In the genomic region with DNA sequence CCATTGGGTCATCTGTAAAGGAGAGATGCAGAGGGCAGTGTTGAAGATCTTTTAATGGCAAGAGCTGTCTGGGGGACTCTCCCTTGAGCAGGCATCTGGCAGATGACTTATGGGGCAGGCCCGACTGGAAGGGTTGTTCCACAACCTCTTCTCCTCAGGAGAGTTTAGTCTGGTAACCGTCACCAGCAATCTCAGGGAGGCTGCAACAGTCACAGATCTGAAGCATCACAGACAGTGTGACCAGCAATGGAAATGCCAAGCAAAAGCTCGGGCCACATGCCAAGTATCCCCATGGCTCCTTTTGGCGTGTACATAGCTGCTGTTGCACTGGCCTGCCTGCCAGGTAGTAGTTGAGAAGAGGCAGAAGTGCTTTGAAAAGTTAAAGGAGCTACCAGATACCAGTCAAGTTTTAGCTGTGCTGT, we compare ENCODE assay signal across 9 mouse cellular contexts. TPM values are rescaled to one million over a fixed set of nuclear protein-coding genes. Genes with fewer than 3 reads are reported as not detected.
DNase-seq lines count a peak whose midpoint lies in the region; ATAC-seq and TF ChIP-seq lines count a peak whose summit lies in the region.
"Had no signal": no experiment of that assay in that cellular context is flagged by ENCODE, and none has a peak within 500 bp of the region (broad histone marks: within the 10 kb centered on the region; RNA-seq: fewer than 3 reads in every experiment).

No protein-coding gene starts in this region.

- no peaks in the 10 kb centered on the region for H3K36me3 ChIP-seq in spleen, adult 2 months (ENCODE audit: control insufficient read depth, insufficient read depth, low read length)
- H3K36me3 ChIP-seq in stomach, embryonic 15.5 days: peaks cover 2% of the 10 kb centered on the region; the same call in 1 of the 2 replicates

- H3K4me1 ChIP-seq in spleen, adult 2 months (ENCODE audit: control insufficient read depth, insufficient read depth, insufficient read length): no peaks in the 10 kb centered on the region
- H3K4me1 ChIP-seq in stomach, embryonic 15.5 days: peaks cover 21% of the 10 kb centered on the region

- H3K4me2 ChIP-seq in stomach, embryonic 15.5 days: no peak overlapping the region

- TF ChIP-seq POLR2A in spleen, adult 2 months (IDR thresholded peaks at IDR 0.05; ENCODE audit: low read depth, low read length): no peak

- H3K27me3 ChIP-seq in spleen, adult 2 months (ENCODE audit: control insufficient read depth, insufficient read depth, low read length): no peaks in the 10 kb centered on the region
- no peaks in the 10 kb centered on the region for H3K27me3 ChIP-seq in stomach, embryonic 15.5 days (replicated peaks)

- intact Hi-C loops in heart, postnatal 36 days (cut with DNase I): no loop called here

- no peaks in the 10 kb centered on the region for H3K9me3 ChIP-seq in stomach, embryonic 15.5 days

- no peak overlapping the region for H3K4me3 ChIP-seq in spleen, adult 2 months (ENCODE audit: extremely low read depth, insufficient read depth, insufficient read length)
- no peak overlapping the region for H3K4me3 ChIP-seq in stomach, embryonic 15.5 days (replicated peaks)

- no peak for TF ChIP-seq CTCF in spleen, adult 2 months (IDR thresholded peaks at IDR 0.05; ENCODE audit: extremely low read depth, insufficient read depth, insufficient read length, insufficient replicate concordance)

- no peak overlapping the region for H3K9ac ChIP-seq in stomach, embryonic 15.5 days

- ATAC-seq in stomach, embryonic 15.5 days (ENCODE audit: insufficient read depth, low FRiP score, low read depth): no peak

- peak; percentile 34 for DNase-seq in adrenal gland, postnatal 25 days
- no peak for DNase-seq in adrenal gland, adult 18-20 months (ENCODE audit: low spot score in 2 of 2)
- DNase-seq in spleen, adult 2 months (ENCODE audit: low read depth in 1 of 2, low spot score in 2 of 2): no peak
- no peak for DNase-seq in spleen, adult 18-20 months
- DNase-seq in heart, postnatal 36 days: peak; percentile 11 to 16
- DNase-seq in embryo, embryonic 10 days (ENCODE audit: low spot score): no peak
- DNase-seq in frontal cortex, postnatal 10 days (ENCODE audit: low spot score in 2 of 2): no peak

- WGBS in spleen, adult 2 months: 73% methylated on average over 4 of the region's 4 CpGs
- WGBS in stomach, embryonic 15.5 days: 58% methylated on average over 4 of the region's 4 CpGs

- H3K27ac ChIP-seq in spleen, adult 2 months (ENCODE audit: insufficient read depth, low read length): peak overlapping the region; percentile 20; the same call in 1 of the 2 replicates
- H3K27ac ChIP-seq in stomach, embryonic 15.5 days: peak overlapping the region; percentile 36; the same call in 1 of the 2 replicates

RNA-seq across cellular contexts. Expression of a gene that starts 8.5 kb away (rescaled TPM):
- 2.5 and 3.4 TPM in 2 replicates for total RNA-seq in adrenal gland, postnatal 25 days (2021)
- 1 to 10 TPM; 2.4 to 7.7 TPM for total RNA-seq in adrenal gland, adult 18-20 months (2021)
- polyA plus RNA-seq in spleen, adult 2 months (2012; rRNA removed): 0.30 and 0.48 TPM in 2 replicates
- under 1 TPM; 0.72 to 0.81 TPM for total RNA-seq in heart, postnatal 36 days (2021)
- polyA plus RNA-seq in stomach, embryonic 15.5 days (2015; fragmentation: Nextera tagmentation; extraction: Ambion mirVana): 32.3 and 36.7 TPM in 2 replicates

RNA-seq across cellular contexts. Expression of a gene that starts 11.2 kb away (rescaled TPM):
- 29.3 and 34.7 TPM in 2 replicates for total RNA-seq in adrenal gland, postnatal 25 days (2021)
- total RNA-seq in adrenal gland, adult 18-20 months (2021): 10 to 100 TPM; 22.8 to 46.9 TPM
- 3.3 and 5.3 TPM in 2 replicates for polyA plus RNA-seq in spleen, adult 2 months (2012; rRNA removed)
- total RNA-seq in heart, postnatal 36 days (2021): 10 to 100 TPM; 63.8 to 76.3 TPM
- 10.1 and 10.9 TPM in 2 replicates for polyA plus RNA-seq in stomach, embryonic 15.5 days (2015; fragmentation: Nextera tagmentation; extraction: Ambion mirVana)

RNA-seq across cellular contexts. Expression of a gene that starts 23.1 kb away (rescaled TPM):
- 8.7 and 9.9 TPM in 2 replicates for total RNA-seq in adrenal gland, postnatal 25 days (2021)
- 10 to 100 TPM in 1 of 2 experiments, 1 to 10 TPM in 1; 9.9 to 10.5 TPM for total RNA-seq in adrenal gland, adult 18-20 months (2021)
- 1.6 and 2.2 TPM in 2 replicates for polyA plus RNA-seq in spleen, adult 2 months (2012; rRNA removed)
- total RNA-seq in heart, postnatal 36 days (2021): 1 to 10 TPM; 3.8 to 5.0 TPM
- polyA plus RNA-seq in stomach, embryonic 15.5 days (2015; fragmentation: Nextera tagmentation; extraction: Ambion mirVana): 14.1 and 15.1 TPM in 2 replicates

RNA-seq across cellular contexts. Expression of a gene that starts 24.6 kb away (rescaled TPM):
- total RNA-seq in adrenal gland, postnatal 25 days (2021): 0.21 TPM in 1 of 2 replicates, not detected in the other
- under 1 TPM in 1 of 2 experiments, not detected in 1; 0.38 TPM for total RNA-seq in adrenal gland, adult 18-20 months (2021)
- polyA plus RNA-seq in spleen, adult 2 months (2012; rRNA removed): not detected in 2 replicates
- under 1 TPM in 1 of 2 experiments, not detected in 1; 0.43 TPM for total RNA-seq in heart, postnatal 36 days (2021)
- polyA plus RNA-seq in stomach, embryonic 15.5 days (2015; fragmentation: Nextera tagmentation; extraction: Ambion mirVana): not detected in 2 replicates
- total RNA-seq: gastrocnemius, adult 8-10 months had no signal

Comparison
In these comparisons a context has a peak if more than half of its experiments do, and no peak if none do; other contexts are left out.
1. DNase-seq: peak in adrenal gland, postnatal 25 days (single experiment) and heart, postnatal 36 days (2 of 2); none in adrenal gland, adult 18-20 months (0 of 2), spleen, adult 2 months (0 of 2), spleen, adult 18-20 months (0 of 2), embryo, embryonic 10 days (single experiment) and frontal cortex, postnatal 10 days (0 of 2).